Mouse (Mus musculus): Measurements from ENCODE around the gene Slc36a1.

- no peak for TF ChIP-seq CTCF (IDR thresholded peaks at IDR 0.05; ENCODE audit: low read depth, low read length)
- TF ChIP-seq EP300 (IDR thresholded peaks at IDR 0.05; ENCODE audit: insufficient read depth, low read depth, low read length): no peak
Measured at GRCm38 (mm10) chr11:55240556-55240955, 36.4 kb downstream of the Slc36a1 start.

All from ES-Bruce4 (cell line).